Mouse (Mus musculus): ENCODE data around the gene Krcc1.

DNA sequence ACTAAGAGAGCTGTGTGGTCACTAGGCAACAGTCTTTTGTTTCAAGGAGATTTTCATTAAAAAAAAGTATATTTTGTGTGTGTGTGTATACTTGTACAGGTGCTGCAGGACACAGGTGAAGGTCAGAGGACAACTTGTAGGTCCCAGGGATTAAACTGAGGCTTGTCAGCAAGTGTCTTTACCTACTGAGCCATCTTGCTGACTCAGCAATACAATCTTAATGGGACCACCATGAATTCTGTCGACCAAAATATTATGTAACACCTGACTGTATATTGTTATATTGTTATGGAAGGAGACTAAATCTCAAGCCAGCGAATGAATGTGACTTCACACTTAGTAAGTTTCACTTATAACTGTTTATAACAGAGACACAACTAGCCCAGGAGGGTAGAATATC is 26.6 kb downstream of the Krcc1 start:
- TF ChIP-seq EP300 (IDR thresholded peaks at IDR 0.05; ENCODE audit: insufficient read depth, low read depth, low read length) (no peak), CTCF (IDR thresholded peaks at IDR 0.05; ENCODE audit: low read depth, low read length) (no peak)

Data from ES-Bruce4 (cell line).